Mouse (Mus musculus) lung, adult 2 months (tissue): ENCODE measurements around the gene Rgs4. TPM values are rescaled to one million over a fixed set of nuclear protein-coding genes. Genes with fewer than 3 reads are reported as not detected.

Source experiments
- DNase-seq: peaks from one replicate; pipeline ENCODE4 v3.0.0; 2022
- H3K4me1 ChIP-seq: fragments of 200-500 bp; 2 replicates; pipeline ENCODE4 v1.6.1; 2011; ENCODE audit warnings: low read length; ENCODE audit not compliant: control insufficient read depth, insufficient read depth
- H3K4me3 ChIP-seq: fragments of 200-500 bp; replicated peaks from 2 replicates; pipeline ENCODE3; 2011; ENCODE audit warnings: low read depth, mild to moderate bottlenecking, control low read depth, low read length; ENCODE audit errors: extremely low read depth
- CTCF ChIP-seq: fragments of 200-500 bp; IDR thresholded peaks from 2 replicates; pipeline ENCODE4 v1.5.1; 2011; ENCODE audit warnings: mild to moderate bottlenecking, low read length, control low read depth; ENCODE audit not compliant: insufficient read depth
- POLR2A ChIP-seq: fragments of 200-500 bp; IDR thresholded peaks from 2 replicates; pipeline ENCODE4 v1.6.1; 2011; ENCODE audit warnings: low read depth, mild to moderate bottlenecking, control low read depth, low read length, borderline replicate concordance; ENCODE audit errors: extremely low read depth
- WGBS: fragments of 180-500 bp; shearing (Covaris S2); methylation state at CpG from one replicate; pipeline ENCODE4 v1.1.7; 2018; 5-methylcytosine and 5-hydroxymethylcytosine counted together
- polyA plus RNA-seq: library from polyadenylated mRNA; depleted of rRNA; stranded (reverse); fragments of >200 nt; gene quantifications from 2 replicates; pipeline ENCODE4 v1.2.3, GENCODE M21; 2012; rRNA removed

Gene Rgs4
- polyA plus RNA-seq, result 2.2 and 5.9 TPM in 2 replicates

- peaks cover 2% of the 10 kb centered on the region for H3K4me1 ChIP-seq
- H3K4me3 ChIP-seq, result peak within 1 kb of the TSS; percentile 65
- WGBS, result under 1% methylated on average over 16 of the region's 16 CpGs
- TF ChIP-seq CTCF (no peak), POLR2A (no peak; the same call in 1 of the 2 replicates)
- peak; percentile 7 for DNase-seq
These were observed at the start of gene Rgs4 for GRCm38 (mm10) chr1:169747473-169747872. TSS of gene Rgs4 (minus strand) at chr1:169747642.

GRCm38 (mm10) chr1:169792437-169792836 lies 45.0 kb upstream of the Rgs4 start:
- H3K4me1 ChIP-seq, result no peaks in the 10 kb centered on the region
- TF ChIP-seq CTCF (no peak), POLR2A (no peak)
- DNase-seq, result no peak
- 87% methylated on average over 5 of the region's 5 CpGs for WGBS
- no peak overlapping the region for H3K4me3 ChIP-seq

GRCm38 (mm10) chr1:169785981-169786380 lies 38.5 kb upstream of the Rgs4 start:
- TF ChIP-seq CTCF (no peak), POLR2A (no peak)
- Histone ChIP-seq H3K4me3 (no peak overlapping the region), H3K4me1 (no peaks in the 10 kb centered on the region)
- DNase-seq, result no peak
- WGBS, result 85% methylated on average over 3 of the region's 3 CpGs

GRCm38 (mm10) chr1:169776566-169776965 lies 29.1 kb upstream of the Rgs4 start:
- no peak for DNase-seq
- H3K4me3 ChIP-seq, result no peak overlapping the region
- WGBS, result 75% methylated on average over 7 of the region's 7 CpGs
- TF ChIP-seq CTCF, result no peak
- no peak for TF ChIP-seq POLR2A
- no peaks in the 10 kb centered on the region for H3K4me1 ChIP-seq

- WGBS, result 72% methylated on average over 2 of the region's 2 CpGs
- TF ChIP-seq CTCF (no peak), POLR2A (no peak)
These were observed 17.1 kb upstream of the Rgs4 start for GRCm38 (mm10) chr1:169764619-169764955.

GRCm38 (mm10) chr1:169763858-169764618 lies 16.6 kb upstream of the Rgs4 start:
- no peaks in the 10 kb centered on the region for H3K4me1 ChIP-seq
- TF ChIP-seq CTCF, result no peak
- TF ChIP-seq POLR2A, result no peak
- WGBS, result 89% methylated on average over 9 of the region's 9 CpGs

More at GRCm38 (mm10) chr1:169764619-169764955, 17.1 kb upstream of the Rgs4 start:
- H3K4me3 ChIP-seq, result no peak overlapping the region
- no peak for DNase-seq
- H3K4me1 ChIP-seq, result no peaks in the 10 kb centered on the region

GRCm38 (mm10) chr1:169762524-169762923 lies 15.1 kb upstream of the Rgs4 start:
- Histone ChIP-seq H3K4me1 (no peaks in the 10 kb centered on the region), H3K4me3 (no peak overlapping the region)
- WGBS, result 88% methylated on average over 2 of the region's 2 CpGs
- TF ChIP-seq POLR2A (no peak), CTCF (no peak)
- no peak for DNase-seq

More at GRCm38 (mm10) chr1:169763858-169764618, 16.6 kb upstream of the Rgs4 start:
- DNase-seq, result no peak
- H3K4me3 ChIP-seq, result no peak overlapping the region

GRCm38 (mm10) chr1:169756532-169756931 lies 9.1 kb upstream of the Rgs4 start:
- no peak overlapping the region for H3K4me3 ChIP-seq
- no peaks in the 10 kb centered on the region for H3K4me1 ChIP-seq
- 32% methylated on average over 3 of the region's 3 CpGs for WGBS
- no peak for TF ChIP-seq POLR2A
- TF ChIP-seq CTCF, result no peak
- no peak for DNase-seq

- no peak for DNase-seq
- Histone ChIP-seq H3K4me1 (peaks cover 2% of the 10 kb centered on the region; the same call in 1 of the 2 replicates), H3K4me3 (no peak overlapping the region)
- 5% methylated on average over 4 of the region's 4 CpGs for WGBS
- TF ChIP-seq POLR2A (no peak), CTCF (no peak)
These were observed 5.0 kb upstream of the Rgs4 start for GRCm38 (mm10) chr1:169752395-169752794.

GRCm38 (mm10) chr1:169748439-169748838 lies 997 bp upstream of the Rgs4 start:
- H3K4me3 ChIP-seq, result no peak overlapping the region
- TF ChIP-seq CTCF, result no peak
- no peak for TF ChIP-seq POLR2A
- WGBS, result 49% methylated on average over 5 of the region's 5 CpGs
- peaks cover 2% of the 10 kb centered on the region for H3K4me1 ChIP-seq
- DNase-seq, result no peak
